Mouse (Mus musculus) liver, adult 2 months (tissue): Measurements from ENCODE around the gene Ppp2r5a.

ENCODE experiments used
- CTCF ChIP-seq: fragments of 200-500 bp; IDR thresholded peaks from 2 replicates; pipeline ENCODE4 v1.5.1; 2011; ENCODE audit warnings: low read depth, low read length, control low read depth
- POLR2A ChIP-seq: fragments of 200-500 bp; IDR thresholded peaks from 2 replicates; pipeline ENCODE4 v1.6.1; 2011; ENCODE audit warnings: low read length, control low read depth; ENCODE audit not compliant: insufficient read depth; ENCODE audit errors: extremely low read depth

- no peak for TF ChIP-seq CTCF
- TF ChIP-seq POLR2A, result 0 out of 2 replicates have a peak, but pooled peaks have one; percentile 22
Observed at GRCm38 (mm10) chr1:191446307-191446706, 43.2 kb upstream of the Ppp2r5a start.
